Mouse (Mus musculus) embryo, embryonic 10.5 days (tissue): Measurements from ENCODE around the gene Unc50.

ENCODE experiments used
- DNase-seq: peaks from one replicate; pipeline ENCODE4 v3.0.0-alpha.2; 2015; ENCODE audit warnings: low spot score

The Unc50 gene

DNA sequence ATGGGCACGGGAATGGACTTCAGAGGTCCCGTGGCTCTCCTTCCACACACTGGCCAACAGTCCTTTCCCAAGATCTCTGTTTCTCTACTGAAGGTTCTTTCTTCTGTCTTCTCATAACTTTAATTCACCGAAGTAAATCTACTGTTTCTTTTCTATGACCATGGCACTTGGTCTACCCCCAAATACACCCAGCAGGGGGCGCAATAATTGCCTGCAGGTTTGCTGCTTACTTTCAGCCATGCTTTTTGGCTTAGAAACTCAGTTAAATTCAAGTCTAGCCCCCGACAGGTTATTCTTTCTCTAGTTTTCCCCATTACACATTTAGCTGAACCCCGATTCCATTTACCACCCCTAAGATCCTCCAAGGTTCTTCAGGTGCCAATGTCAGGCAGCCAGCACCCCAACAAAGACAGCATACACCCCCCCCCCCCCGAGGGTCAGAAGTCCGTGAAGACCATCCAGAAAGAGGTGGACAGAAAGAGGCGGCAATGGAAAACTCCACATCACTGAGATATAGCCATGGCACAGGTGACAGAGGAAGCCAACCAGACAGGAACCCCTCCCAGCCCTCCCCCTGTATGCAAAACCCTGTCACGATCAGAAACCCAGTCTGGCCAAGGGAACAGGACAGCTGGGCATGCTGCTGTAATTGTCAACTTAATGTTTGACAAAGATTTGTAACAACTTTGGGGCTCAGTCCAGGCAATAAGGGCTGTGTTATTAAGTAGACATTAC is 18.6 kb downstream of the Unc50 start:
- DNase-seq, result peak; percentile 41

DNA sequence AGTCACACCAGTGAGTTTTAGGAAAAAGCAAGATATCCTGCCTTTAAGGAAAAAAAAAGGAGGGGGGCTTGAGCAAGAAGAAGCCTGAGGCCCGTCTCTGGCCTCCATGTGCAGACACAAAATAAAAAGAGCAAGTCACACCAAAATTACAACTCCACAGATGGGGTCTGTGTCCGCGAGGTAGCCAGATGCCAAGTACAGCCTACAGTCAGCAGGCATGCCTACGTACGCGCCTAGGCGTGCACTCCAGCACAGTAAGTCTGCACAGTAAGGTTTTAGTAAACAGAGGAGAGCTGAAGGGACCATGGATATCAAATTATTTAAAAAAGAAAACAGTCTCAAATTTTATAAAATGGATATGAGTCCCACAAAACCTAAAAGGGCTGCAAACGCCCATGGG is 21.3 kb downstream of the Unc50 start:
- no peak for DNase-seq

- DNase-seq, result no peak
Observed at GRCm38 (mm10) chr1:37457546-37457945, 27.6 kb downstream of the Unc50 start.

- no peak for DNase-seq
Observed at GRCm38 (mm10) chr1:37464878-37465452, 35.0 kb downstream of the Unc50 start.

DNA sequence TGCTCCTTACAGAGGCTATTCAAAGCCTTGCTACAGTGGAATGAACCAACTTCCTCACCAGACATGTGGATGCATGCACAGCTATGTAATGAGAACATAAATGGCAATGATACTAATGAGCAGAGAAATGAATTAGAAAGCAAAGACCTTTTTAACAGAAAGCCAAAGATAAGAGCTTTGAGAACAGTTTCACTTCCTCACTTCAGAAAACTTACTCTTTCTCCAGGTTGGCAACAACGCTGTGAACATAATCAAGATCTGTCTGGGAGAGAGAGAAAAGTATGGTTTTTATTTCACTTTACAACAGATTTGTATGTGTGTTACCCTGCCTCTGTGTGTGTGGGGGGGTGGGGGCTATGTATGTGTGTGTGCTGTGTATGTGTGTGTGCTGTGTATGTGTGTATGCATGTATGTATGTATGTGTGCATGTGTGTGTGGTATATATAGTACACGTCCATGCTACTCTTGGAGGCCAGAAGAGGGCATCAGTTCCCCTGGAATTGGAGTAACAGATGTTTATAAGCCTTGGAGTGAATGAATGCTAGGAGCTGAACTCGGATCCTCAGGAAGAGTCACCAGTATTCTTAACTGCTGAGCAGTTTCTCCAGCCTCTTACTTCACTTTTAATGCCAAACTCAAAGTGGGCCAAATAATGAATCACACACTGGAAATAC is 36.5 kb downstream of the Unc50 start:
- DNase-seq, result no peak

GRCm38 (mm10) chr1:37467806-37468205 is 37.9 kb downstream of the Unc50 start:
- DNase-seq, result no peak

GRCm38 (mm10) chr1:37469007-37469406 is 39.1 kb downstream of the Unc50 start:
- no peak for DNase-seq

GRCm38 (mm10) chr1:37471179-37472148 is 41.5 kb downstream of the Unc50 start:
- DNase-seq, result no peak

DNA sequence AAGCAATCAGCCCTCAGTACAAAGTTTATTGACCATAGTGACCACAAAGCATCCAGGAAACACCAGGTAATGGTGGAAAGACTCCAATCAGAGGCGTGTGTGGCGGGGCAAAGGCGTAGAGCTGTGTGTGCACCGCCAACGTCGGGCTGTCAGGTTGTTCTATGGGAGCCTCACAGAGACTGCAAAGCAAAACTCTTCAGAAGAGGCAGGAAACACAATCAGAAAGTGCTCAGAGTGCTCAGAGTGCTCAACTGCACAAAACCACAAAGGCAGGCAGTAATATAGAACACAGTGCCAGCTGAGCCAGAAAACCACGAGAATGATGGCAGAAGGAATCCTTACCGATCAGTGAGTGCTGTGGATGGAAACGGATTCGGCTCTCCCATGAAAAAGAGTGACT is 43.3 kb downstream of the Unc50 start:
- no peak for DNase-seq

DNA sequence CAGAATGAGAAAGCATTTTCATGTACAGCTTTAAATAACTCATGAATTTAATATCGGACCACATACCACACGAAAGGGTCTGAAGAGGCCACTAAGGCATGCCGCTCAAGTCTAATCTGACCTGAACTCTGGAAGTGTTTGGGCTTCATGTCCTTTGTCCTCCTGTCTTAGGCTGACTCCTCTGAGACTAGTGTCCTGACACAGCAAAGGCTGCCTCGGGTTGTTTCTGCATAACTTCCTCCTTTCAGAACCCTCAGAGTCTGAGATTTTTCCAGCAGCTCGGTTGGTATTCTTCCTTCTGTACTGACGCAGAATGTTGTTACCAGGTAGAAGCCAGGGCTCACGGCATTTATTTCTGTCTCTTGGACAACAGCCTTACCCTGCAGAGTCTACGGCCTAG is 44.1 kb downstream of the Unc50 start:
- no peak for DNase-seq

- DNase-seq, result no peak
Observed at GRCm38 (mm10) chr1:37474634-37475190, 44.8 kb downstream of the Unc50 start.

- DNase-seq, result no peak
Observed at GRCm38 (mm10) chr1:37475312-37475711, 45.4 kb downstream of the Unc50 start.

DNA sequence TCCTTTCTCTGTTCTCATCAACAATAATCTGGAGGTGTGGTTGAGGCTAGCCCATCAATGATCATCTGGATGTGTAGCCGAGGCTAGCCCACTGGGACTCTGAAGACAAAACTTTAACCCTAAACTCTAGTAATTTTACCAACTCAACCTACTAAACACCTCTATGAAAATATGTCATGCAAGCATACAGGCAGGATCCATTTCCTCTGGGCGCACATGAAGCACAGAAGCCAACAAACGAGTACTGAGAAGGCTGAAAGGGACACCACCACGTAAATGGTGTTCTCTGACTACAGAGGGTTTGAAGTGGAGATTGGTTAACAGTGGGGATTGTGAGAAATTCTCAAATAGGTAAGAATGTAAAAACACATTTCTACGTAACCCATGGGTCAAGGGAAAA is 47.3 kb downstream of the Unc50 start:
- DNase-seq, result no peak

DNA sequence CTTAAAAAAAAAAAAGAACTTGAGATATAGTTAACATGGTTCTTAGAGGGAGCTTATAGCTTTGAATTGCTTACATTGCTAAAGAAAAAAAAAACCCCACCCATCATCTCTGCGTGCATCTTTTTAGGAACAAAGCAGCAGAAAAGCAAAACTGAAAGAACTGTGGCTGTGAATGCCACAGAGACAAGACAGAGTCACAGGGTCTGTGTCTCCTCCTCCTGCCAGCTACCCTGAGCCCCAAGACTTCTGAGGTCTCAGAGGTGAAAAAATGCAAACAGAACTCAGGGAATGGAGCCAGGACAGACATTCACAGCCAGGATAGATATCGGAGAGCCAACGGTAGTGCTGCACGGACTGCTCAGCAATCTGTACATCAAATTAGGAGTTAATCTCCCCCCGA is 48.0 kb downstream of the Unc50 start:
- no peak for DNase-seq

- no peak for DNase-seq
Observed at GRCm38 (mm10) chr1:37478416-37478815, 48.5 kb downstream of the Unc50 start.

GRCm38 (mm10) chr1:37479074-37479473 is 49.1 kb downstream of the Unc50 start:
- peak; percentile 19 for DNase-seq

GRCm38 (mm10) chr1:37479759-37480158 is 49.8 kb downstream of the Unc50 start:
- DNase-seq, result no peak

DNA sequence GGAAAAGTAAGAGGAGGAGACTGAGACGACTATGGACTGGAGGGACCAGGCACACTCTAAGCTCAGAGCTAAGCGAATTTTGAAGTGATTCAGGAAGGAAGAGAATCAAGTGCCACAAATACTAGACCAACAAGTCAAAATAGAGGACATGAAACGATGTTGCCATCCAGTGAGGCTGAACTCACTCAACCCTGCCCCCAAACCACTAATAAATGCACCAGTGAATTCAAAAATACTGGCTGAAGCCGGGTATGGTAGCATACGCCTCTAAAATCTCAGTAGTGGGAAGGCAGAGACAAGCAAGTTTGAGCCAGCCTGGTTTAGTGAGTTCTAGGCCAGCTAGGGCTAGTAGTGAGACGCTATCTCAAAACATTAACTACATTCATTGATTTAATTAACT is 50.8 kb downstream of the Unc50 start:
- DNase-seq, result no peak

DNA sequence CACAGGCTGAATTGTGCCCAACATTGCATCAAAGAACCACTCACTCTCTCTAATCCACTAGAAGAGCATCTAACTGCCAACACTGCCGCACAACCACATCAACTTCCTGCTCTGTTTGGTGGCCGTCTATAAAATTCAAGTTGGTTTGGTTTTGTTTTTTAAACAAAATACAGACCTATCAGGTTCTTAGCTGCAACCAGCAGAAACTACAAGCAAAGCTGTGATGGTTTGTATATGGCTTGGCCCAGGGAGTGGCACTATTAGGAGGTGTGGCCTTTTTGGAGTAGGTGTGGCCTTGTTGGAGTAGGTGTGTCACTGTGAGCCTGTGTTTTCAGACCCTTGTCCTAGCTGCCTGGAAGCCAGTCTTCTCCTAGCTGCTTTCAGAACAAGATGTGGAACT is 51.4 kb downstream of the Unc50 start:
- no peak for DNase-seq

DNA sequence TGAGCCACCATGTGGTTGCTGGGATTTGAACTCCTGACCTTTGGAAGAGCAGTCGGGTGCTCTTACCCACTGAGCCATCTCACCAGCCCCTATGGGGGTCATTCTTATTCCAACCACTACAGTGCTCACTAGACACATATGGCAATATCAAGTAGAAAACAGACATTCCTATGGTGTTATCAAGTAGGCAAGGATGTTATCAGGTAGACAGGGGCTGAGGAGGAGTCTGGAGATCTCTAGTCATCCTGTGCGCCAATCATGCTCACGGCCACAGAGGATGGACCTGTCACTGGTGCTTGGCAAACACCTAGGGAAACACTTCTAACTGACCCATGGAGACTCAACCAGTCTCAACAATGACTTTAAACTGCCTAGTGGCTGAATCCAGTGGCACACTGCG is 54.7 kb downstream of the Unc50 start:
- no peak for DNase-seq

- DNase-seq, result no peak
Observed at GRCm38 (mm10) chr1:37486439-37486838, 56.5 kb downstream of the Unc50 start.

GRCm38 (mm10) chr1:37486994-37487393 is 57.1 kb downstream of the Unc50 start:
- DNase-seq, result no peak
